Mouse (Mus musculus) lung, adult 2 months (tissue): ENCODE results near the gene Styx.

Experiments used
- CTCF ChIP-seq: fragments of 200-500 bp; IDR thresholded peaks from 2 replicates; pipeline ENCODE4 v1.5.1; 2011; ENCODE audit warnings: mild to moderate bottlenecking, low read length, control low read depth; ENCODE audit not compliant: insufficient read depth
- POLR2A ChIP-seq: fragments of 200-500 bp; IDR thresholded peaks from 2 replicates; pipeline ENCODE4 v1.6.1; 2011; ENCODE audit warnings: low read depth, mild to moderate bottlenecking, control low read depth, low read length, borderline replicate concordance; ENCODE audit errors: extremely low read depth

GRCm38 (mm10) chr14:45445445-45445844 is 94.6 kb downstream of the Styx start:
- TF ChIP-seq CTCF, result no peak
- no peak for TF ChIP-seq POLR2A
